Mouse (Mus musculus) adrenal gland, adult 2 months (tissue): ENCODE measurements around the gene S100a11. TPM values are rescaled to one million over a fixed set of nuclear protein-coding genes. Genes with fewer than 3 reads are reported as not detected.
"Not testable (repeated sequence)": the region's sequence is repeated elsewhere in the genome, so short reads cannot be mapped to it uniquely, and the experiment has no call there.

Experiments
- DNase-seq: peaks from one replicate; pipeline ENCODE4 v3.0.0; 2021
- polyA plus RNA-seq: library from polyadenylated mRNA; depleted of rRNA; stranded (reverse); fragments of >200 nt; gene quantifications from 2 replicates; pipeline ENCODE4 v1.2.3, GENCODE M21; 2012
- total RNA-seq, 2 experiments: library from RNA; stranded (reverse); gene quantifications; 2 replicates each; pipeline ENCODE4 v1.2.3; 2021

Gene S100a11
- total and polyA plus RNA-seq, 3 experiments, result 44.4 to 267 (median 210) TPM

DNA sequence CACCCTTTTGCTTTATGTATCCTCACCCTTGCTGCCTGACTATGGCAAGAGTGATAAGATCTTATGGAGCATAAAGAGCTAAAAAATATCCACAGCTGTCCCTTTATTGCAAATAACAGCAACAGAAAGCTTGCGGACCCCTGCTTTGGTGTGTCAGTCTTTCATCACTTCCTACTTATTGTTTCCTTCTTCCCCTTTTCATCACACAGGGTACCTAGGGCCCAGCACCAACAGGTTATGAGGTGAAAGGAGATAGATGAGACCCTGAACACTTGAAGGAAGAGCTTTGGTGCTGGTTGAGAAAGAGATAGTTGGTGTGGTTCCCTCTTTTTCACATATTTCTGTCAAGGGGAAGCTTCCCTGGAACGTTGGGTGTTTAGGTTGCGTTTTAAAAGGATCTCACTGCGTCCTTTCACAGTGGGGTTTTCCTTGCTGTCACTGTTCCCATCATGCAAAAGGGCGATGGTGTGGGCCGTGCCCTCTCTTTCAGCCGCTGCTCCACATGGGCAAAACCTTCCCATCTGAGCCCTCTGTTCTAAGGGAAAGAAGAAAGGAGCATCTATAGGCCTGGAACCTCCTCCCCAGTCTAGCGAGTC is 1.3 kb downstream of the S100a11 start:
- DNase-seq, result no peak

DNA sequence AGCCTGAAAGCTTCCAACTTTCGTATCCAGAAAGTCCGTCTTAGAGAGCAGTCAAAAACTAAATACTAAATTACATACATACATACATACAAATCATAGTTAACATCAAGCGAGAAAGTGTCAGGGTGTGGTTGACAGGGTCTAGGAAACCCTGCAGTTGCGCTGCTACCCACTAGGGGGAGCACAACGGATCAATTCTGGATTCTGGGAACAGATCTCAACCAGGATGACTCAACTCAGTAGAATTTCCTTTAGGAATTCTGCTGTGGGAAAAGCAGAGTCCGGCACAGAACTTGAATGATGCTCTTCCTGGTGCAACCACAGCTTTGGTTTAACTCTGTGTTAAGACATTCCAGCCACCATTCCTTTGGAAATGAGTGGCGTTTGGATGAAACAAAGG is 2.3 kb downstream of the S100a11 start:
- DNase-seq, result peak; percentile 81

DNA sequence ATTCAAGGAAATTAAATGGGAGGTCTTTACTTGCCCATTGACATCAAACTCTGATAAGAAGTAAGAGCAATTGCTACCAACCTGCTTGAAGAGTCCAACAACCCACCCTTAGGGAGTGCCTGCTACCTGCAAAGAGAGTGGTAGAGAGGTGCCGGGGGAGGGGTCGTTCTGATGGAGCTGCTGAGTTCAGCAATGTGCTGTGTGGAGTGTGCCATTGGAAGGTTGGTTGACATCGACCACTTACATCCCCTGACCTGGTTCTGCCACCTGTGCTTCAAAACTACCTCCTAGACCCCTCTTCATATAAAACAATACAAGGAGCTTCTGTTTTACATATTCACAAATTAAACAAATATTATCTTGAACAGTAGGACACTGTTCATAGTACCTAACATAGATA is 7.0 kb downstream of the S100a11 start:
- DNase-seq, result no peak

DNA sequence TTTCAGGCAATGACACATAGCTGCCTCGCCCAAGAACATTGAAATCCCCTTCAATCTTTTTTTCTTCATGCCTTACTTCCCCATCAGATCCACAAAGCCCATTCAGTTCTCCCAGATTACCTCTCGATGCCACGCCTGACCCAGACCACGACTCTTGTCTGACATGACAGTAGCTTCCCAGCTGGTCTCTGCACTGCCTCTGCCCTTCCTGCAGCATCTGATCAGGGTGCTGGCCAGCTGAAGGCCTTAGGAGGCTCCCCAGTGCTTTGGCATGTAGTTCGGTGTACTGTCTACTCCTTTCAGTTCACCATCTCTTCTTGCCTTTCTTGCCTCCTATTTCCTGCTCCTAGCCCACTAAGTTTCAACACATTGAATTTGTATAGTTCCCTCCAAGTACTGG is 8.5 kb downstream of the S100a11 start:
- no peak for DNase-seq

DNA sequence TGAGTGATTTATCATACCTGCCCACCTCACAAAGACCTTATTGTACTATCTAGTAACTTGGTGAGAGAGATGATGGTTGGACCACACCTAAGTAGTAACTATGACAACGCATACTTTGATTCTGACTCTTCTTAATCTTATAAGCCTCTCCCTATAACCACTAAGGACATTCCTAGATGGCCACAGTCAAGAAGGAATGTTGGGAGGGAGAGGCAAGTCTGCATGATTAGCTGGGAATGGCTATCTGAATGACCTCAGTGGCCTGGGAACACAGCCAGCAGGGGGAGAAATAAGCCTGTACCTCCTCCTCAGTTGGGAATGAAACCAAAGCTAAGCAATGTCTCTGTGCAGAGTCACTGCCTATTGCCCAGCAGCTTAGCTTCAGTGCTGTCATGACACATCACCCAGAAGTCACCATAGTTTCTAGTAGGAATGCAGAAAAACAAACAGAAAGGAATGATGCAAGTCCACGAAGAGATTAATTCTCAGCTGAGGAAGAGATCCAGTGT is 16.8 kb downstream of the S100a11 start:
- peak; percentile 84 for DNase-seq

DNA sequence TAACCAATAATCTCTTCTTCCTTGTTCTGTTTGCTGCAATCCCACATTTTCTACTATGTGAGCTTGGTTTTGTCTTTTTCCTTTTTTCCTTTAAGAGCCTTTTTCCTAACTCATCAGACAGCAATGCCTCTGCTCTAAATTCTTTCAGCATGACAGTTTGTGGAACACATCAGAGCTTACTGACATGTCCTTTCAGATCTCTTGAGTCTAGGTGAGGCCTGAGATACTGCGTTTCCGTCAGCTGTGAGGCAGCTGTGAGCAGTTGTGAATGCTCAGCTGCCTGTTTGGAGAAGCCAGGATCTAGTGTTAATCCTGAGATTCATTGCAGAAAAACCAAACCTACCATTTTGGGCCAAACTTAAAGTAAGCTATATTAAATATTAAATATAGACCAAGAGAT is 18.2 kb downstream of the S100a11 start:
- no peak for DNase-seq

DNA sequence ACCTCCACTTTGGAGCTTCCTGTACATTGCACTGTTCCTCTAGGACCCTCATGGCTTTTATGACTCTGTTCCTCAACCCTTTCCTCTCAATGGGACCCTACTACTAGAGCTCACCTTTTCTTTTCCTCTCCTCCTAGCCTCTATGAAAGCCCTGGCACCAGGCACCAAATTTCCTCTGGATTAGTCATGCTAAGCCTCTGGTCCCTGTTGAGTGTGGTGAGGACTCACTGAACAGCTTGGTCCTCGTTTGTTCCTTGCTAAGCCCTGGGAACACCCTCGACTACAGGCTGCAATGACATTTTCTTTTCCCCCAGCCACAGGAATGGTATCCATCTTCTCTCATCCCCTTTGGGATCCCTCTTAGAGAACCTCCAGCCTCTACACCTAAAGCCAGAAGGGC is 21.2 kb downstream of the S100a11 start:
- DNase-seq, result no peak

DNA sequence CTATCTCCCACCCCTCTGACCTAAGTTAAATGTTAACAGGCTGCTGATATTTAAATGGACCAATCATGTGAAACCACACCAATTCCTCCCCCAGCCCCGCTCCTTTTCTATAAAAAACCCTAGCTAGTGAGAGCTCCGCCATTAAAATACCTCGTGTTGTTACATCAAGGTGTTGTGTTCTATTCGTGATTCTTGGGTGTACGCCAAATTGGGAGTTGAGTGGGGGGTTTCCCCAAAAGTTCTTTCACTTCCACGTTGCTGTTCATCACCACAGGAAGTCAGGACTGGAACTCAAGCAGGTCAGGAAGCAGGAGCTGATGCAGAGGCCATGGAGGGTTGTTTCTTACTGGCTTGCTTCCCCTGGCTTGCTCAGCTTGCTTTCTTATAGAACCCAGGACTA is 23.9 kb downstream of the S100a11 start:
- DNase-seq, result not testable (repeated sequence)

DNA sequence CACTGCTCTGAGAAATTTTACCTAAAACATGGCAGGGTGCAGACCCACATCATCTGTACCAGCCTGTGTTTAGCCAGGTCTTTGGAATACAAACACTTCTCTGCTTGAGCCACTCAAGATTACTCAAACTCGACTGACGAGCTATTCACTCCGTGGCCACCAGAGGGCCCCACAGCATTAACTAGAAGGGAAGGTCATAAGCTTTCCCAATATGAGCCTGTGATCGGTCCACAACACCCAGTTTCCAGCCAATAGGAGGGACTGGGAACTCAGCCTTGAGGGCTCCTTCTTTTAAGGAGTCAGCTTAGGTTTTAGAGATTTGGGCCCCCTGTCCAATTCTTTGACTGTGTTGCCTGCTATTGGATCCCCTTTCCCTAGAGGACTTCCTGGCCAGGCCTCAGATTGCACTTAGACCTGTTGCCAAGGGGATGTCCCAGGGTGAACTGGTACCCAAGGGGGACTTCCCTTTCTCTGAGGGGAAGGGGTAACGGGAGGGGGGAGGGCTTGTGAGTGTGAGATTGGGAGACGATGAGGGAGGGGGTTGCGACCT is 26.9 kb downstream of the S100a11 start:
- peak; percentile 88 for DNase-seq

DNA sequence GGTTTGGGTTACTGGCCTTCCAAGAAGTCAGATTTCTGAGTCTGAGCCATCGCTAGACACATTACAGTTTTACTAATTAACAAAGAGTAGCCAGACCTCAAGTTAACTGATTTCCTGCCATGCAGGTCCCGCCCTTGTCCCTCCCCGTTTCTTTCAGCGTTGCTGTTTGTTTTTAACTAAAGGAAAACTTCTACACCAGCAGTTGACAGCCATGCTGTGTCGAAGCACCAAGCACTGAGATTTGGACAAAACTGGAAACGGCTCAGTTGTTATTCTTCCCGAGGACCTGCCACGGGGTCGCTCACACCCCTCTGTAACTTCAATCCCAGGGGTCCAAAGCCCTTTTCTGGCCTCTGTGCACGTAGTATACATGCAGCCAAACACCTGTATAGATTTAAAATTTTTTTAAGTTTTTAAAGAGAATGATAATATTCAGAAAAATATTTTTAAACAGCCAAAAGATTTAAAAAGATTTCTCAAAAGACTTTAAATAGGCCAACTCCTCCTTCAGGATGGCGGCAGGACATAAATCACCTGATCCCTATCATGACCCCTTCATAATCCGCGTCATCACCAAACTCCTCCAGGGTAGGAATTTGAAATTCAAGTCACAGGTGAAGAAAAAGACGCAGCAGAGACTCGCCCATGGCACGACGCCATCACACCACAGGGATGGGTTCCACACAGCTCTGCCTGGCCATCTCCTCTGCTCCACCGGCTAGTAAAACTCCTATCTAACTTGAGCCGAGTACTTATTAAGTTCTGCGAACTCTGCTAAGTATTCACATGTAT is 27.7 kb downstream of the S100a11 start:
- DNase-seq, result no peak

DNA sequence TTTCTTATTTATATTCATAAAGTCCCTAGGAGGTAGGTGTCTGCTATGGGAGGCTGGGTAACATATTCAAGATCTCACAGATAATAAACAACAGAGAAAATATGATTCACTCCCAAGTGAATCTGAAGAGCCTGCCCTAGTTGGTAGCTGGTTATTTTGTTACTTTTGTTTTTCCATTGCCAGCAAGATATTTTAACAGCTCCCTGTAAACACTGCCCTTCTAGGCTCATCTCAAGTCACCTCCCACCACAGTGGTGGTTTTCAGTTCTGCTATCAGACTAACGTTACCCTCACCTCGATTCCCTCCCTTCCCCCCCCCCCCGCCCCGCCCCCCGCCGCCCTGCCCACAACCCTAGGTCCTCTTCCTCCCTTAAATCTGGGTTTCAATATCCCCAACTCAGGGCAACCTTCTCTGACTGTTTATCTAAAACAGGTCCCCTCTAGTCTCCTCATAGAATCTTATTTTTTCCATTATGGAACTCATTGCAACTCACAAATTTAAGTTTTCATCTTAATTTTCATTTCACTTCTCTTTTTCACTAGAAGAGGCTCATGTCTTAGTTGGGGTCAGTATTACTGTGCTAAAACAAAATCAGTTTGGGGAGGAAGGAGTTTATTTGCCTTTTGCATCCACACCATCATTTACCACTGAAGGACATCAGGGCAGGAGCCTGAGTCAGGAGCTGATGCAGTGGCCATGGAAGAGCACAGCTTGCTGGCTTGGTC is 28.4 kb downstream of the S100a11 start:
- DNase-seq, result no peak

DNA sequence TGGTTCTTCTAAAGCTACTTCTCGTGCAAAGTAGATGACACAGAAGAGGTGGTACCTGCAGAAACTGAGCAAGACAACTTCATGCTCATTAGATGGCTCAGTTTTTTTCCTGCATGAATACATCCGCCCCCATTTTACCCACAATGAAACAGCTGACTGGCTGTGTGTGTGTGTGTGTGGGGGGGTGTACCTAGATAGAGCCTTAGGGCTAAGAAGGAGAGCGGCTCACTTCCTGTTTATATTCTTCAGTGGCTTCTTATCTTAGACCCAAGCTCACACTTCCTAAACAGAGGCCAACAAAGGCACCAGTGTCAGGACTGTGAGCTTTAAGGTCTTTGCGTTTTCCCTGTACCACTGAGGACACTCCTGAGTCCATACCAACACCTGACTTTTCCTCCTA is 29.7 kb downstream of the S100a11 start:
- DNase-seq, result no peak

DNA sequence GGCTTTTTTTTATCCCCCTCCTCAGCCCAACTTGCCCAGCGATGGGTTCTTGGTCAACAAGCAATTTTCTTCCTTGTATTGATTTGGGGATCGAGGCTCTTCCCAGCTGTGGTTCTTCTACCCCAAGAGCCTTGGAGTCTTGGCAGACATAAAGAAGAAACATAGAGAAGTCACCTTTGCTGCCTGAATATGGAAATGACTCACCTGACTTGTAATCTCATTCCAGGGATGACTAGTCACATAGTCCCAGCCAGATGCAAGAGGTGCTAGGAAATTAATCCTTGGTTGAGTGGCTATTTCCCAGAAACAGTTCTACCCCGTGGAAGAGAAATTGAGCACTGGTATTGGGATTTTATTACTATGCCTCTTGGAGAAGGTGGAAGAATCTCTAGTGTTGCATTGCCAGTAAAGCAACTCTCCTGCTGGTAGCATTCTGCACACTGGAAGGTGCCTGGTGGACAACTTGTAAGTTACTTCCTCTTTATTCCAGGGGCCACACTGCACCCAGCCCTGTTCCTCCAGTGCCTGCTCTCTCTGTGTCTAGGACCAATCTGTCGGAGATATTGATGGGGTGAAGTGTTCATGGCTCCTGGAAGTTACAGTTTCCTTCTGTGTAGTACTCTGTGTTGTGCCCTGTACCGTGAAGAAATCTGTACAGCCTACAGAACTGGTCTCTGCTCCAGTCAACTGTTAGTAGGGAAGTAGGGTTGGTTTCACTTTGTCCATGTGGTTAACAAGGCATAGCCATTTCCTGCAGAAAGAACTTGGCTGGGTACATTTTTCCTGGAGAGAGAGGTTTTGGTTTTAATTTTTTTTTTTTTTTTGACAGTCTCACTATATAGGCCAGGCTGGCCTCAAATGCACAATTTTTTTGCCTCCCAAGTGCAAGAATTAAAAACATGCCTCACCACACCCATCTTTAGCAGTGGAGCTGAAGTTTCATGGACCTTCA is 31.9 kb downstream of the S100a11 start:
- DNase-seq, result no peak

DNA sequence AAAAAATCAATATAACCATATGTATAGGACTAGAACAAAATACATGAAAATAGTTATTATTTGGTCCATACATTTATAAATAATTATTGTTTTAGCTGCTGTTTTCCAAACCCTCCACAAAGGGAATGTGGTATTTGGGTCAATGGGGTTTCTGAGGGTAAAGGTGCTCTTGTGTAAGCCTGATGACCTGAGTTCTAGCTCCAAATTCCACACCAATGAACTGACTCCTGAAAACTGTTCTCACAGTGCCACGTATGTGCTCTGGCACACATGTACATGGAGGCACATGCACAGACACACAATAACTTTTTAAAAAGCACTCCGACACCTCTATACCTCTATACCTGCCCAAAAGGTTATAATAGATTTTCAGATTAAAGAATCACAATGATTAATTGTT is 33.0 kb downstream of the S100a11 start:
- DNase-seq, result no peak

DNA sequence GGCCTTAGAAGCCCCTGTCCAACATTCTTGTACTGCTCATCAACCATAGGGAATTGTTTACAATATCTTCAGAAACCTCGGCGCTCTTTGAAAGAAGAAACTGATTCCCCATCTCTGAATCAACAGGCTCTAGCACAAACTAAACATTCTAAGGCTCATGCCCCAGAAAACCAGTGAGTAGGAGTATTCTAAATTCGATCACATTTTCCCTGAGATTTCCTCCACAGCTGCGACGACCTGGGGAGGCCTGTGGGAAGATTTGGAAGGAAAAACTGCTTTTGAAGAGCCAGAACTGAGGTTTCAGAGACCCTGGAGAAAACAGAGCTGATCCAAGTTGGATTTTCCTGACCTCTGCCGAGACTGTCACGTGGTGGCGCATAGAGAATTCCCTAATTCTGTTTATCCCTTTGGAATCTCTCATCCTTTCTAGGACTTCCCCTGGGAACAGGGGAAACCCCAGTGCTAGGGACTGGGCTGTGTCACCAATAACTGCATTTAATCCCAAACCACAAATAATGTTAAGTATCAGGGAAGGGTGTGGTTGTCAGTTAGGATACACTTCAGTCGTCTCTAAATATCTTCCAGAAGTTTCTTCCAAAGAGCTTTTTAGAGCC is 33.6 kb downstream of the S100a11 start:
- DNase-seq, result no peak

DNA sequence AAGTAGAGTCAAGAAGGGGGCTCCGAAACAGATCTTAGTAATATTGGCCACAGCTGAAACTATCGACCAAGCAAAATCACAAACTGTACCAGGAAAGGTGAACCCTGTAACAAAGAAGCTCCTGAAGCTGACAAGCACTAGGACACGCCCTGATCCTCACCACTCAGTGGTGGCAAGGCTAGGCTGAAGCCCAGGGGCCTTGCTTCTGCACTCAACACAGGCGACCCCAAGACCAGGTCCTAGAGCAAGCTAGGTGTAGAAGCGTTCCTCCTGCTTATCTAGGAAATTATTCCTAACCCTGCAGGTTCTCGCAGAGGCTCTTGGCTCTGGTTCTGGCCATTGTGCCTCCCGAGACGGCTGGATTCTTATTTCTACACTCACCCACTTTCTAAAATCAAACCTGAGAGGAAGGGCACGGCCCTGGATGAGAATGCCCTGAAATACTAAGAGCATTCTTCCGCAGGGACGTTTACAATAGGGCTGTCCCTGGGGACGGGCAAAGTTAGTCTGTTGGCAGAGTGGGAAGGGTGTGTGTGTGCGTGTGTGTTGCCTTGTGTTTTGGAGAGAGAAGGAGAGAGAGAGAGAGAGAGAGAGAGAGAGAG is 34.2 kb downstream of the S100a11 start:
- DNase-seq, result no peak

DNA sequence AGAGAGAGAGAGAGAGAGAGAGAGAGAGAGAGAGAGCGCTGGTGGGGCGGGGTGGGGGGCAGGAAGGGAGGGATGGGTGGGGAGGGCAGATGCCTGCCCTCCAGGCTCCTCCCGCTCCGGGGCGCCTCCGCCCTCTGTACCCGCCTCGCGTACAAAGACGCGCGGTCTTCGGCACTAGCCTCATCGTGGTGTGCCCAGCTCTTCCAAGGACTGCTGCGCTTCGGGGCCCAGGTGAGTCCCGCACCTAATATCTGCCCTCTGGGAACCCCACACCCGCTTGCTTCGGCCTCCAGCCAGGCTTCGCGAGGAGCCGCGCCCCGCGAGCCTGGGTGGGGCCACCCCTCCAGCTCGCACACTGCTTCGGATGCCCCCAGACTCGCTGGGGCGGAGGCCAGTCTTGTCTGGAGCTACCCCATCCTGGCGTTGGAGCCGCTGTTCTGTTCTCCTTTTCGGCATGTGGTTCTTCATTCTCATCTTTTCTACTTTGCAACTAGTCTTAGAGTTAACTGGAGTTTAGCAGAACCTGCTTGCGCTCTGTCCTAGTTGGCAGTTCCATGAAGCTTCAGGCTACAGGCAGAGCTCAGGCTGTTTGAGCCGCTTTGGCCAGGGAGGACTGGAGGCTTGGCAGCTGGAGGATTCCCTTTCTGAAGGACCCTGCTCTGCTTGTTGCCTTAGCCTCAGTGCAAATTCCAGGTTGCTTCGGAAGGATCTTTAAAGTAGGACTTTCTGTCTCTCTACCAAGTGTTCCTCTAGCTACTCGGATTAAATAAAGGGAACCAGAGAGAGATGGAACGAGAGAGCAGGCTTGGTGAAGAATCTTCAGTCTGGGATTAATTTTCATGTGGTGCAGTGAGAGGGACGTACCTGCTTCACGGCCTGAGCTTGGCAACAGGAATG is 34.9 kb downstream of the S100a11 start, which contains the start of gene S100a10:
S100a10 (plus strand) TSS at position 100 of the 897 bp plus-strand sequence.
- peak; percentile 90 for DNase-seq

DNA sequence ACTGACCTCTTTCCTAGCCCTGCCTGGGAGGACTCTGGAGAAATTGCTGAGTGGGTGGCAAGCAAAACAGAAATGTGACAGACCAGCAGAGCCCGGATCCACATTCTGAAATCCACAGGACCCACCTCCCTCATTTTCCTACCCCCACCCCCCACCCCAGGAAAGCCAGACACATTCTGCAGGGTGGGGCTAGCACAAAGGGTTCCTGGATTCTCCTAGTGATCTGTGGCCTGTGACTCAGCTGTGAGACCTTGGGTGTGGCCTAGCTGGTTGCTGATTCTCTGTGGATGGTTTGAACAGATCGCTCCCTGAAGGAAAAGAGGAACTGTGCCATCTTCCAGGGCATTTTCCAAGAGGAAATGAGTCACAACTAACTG is 35.6 kb downstream of the S100a11 start:
- DNase-seq, result peak; percentile 89

DNA sequence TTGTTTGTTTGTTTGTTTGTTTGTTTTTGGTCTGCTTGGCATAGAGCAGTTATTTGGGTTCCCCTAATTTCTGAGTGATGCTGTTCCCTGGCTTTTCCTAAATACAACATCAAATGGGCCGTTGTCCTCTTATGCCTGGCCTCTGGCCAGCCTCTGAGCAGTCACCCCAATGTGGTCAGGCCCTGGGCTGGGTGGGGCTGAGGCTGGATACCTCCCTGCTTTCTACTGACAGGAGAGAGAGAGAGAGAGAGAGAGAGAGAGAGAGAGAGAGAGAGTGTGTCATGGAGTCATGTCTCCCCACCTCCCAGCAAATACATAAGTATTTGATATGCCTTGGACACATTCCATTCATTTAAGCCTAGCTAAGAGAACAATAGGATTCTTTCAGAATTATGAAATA is 36.3 kb downstream of the S100a11 start:
- DNase-seq, result peak; percentile 51
